Mouse (Mus musculus) heart, postnatal 0 days (tissue): ENCODE data around the gene Arid5a. TPM values are rescaled to one million over a fixed set of nuclear protein-coding genes. Genes with fewer than 3 reads are reported as not detected.

Experiments used
- ATAC-seq: fragments of 200-750 bp; cut with Nextera tagmentation; 2 replicates; pipeline ENCODE4 v1.8.0; 2017; ENCODE audit warnings: low read depth, moderate number of reproducible peaks, moderate library complexity; ENCODE audit not compliant: insufficient read depth
- DNase-seq: peaks from one replicate; pipeline ENCODE4 v3.0.0-alpha.2; 2016; ENCODE audit warnings: low spot score
- H3K27ac ChIP-seq: fragments of 300-500 bp; sonication (generic); 2 replicates; pipeline ENCODE4 v1.5.1; 2014; ENCODE audit warnings: low read depth, mild to moderate bottlenecking
- H3K27me3 ChIP-seq: fragments of 300-500 bp; sonication (generic); 2 replicates; pipeline ENCODE4 v1.6.1; 2014; ENCODE audit warnings: low read length, mixed read lengths; ENCODE audit not compliant: control insufficient read depth, insufficient read depth
- H3K36me3 ChIP-seq: fragments of 300-500 bp; sonication (generic); replicated peaks from 2 replicates; pipeline ENCODE4 v1.6.1; 2014; ENCODE audit warnings: low read length, mixed read lengths; ENCODE audit not compliant: control insufficient read depth, insufficient read depth
- H3K4me1 ChIP-seq: fragments of 300-500 bp; sonication (generic); 2 replicates; pipeline ENCODE4 v1.6.1; 2014; ENCODE audit warnings: antibody characterized with exemption; ENCODE audit not compliant: control insufficient read depth, insufficient read depth
- H3K4me2 ChIP-seq: fragments of 300-500 bp; sonication (generic); 2 replicates; pipeline ENCODE4 v1.6.1; 2014; ENCODE audit warnings: low read depth, mild to moderate bottlenecking, low read length, moderate library complexity
- H3K4me3 ChIP-seq: fragments of 300-500 bp; sonication (generic); 2 replicates; pipeline ENCODE4 v1.5.1; 2014; ENCODE audit warnings: low read depth, low read length
- H3K9ac ChIP-seq: fragments of 300-500 bp; sonication (generic); replicated peaks from 2 replicates; pipeline ENCODE4 v1.6.1; 2014; ENCODE audit warnings: low read depth, low read length, mixed read lengths
- H3K9me3 ChIP-seq: fragments of 300-500 bp; sonication (generic); replicated peaks from 2 replicates; pipeline ENCODE4 v1.6.1; 2016; ENCODE audit warnings: low read length; ENCODE audit not compliant: control insufficient read depth
- CTCF ChIP-seq: IDR thresholded peaks from 2 replicates; pipeline ENCODE4 v1.5.1; 2016; ENCODE audit warnings: antibody characterized with exemption, control low read depth, low read depth
- EP300 ChIP-seq: IDR thresholded peaks from 2 replicates; pipeline ENCODE4 v1.6.1; 2016; ENCODE audit warnings: antibody characterized with exemption, low read depth
- WGBS: fragments of 180-500 bp; shearing (Covaris S2); extraction: QIAGEN DNeasy Blood & Tissue Kit; methylation state at CpG from one replicate; pipeline ENCODE4 v1.1.7; 2014; 5-methylcytosine and 5-hydroxymethylcytosine counted together
- polyA plus RNA-seq: library from polyadenylated mRNA; unstranded; fragments of >200 nt; fragmentation: Nextera tagmentation; extraction: Ambion mirVana; gene quantifications from 2 replicates; pipeline ENCODE4 v1.2.1, GENCODE M21; 2015
- total RNA-seq: library from RNA; depleted of rRNA; stranded (reverse); fragments of >200 nt; gene quantifications from 2 replicates; pipeline ENCODE4 v1.2.3, GENCODE M21; 2014; ENCODE audit warnings: low replicate concordance

Arid5a gene
- total and polyA plus RNA-seq, 2 experiments from 2014 or later: 8.5 to 13.7 TPM

DNA sequence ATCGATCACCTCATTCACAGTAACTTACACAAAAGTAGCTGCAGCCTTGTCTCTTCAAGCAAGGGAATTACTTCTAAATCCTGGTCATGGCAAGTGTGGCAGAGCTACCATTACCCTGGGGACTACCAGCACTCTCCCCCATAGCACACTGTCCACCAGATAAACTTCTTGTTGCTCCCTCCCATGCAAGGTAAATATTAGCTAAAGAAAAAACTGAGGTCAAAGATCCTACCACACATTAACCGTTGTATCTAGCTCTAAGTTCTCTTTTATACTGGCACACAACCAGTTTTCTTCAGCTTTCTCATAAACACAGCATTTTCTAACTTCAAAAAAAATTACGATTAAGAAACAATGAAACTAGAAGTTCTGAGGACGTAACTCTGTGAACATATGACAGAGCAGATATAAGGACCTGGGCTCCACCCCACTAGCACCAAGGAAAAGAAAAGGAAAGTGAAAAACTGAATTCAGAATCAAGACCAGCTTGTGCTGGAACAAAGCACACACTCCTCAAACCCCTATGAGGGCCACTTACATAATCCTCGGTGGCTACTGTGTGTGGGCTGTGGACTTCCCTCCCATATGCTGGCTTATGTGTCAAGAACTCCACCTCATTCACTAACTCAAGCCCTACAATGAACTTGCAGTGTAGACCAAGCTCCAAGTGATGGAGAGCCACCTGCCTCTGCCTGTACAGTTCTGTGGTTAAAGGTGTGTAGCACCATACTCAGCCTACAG lies 49.6 kb downstream of the Arid5a start:
- Histone ChIP-seq H3K4me3 (no peak overlapping the region), H3K9ac (no peak overlapping the region), H3K27ac (no peak overlapping the region), H3K9me3 (no peaks in the 10 kb centered on the region), H3K27me3 (no peaks in the 10 kb centered on the region), H3K36me3 (peaks cover 76% of the 10 kb centered on the region), H3K4me2 (no peak overlapping the region), H3K4me1 (no peaks in the 10 kb centered on the region)
- WGBS: 91% methylated on average over 5 of the region's 5 CpGs
- ATAC-seq (no peak), DNase-seq (no peak)
- TF ChIP-seq EP300 (no peak), CTCF (no peak)

DNA sequence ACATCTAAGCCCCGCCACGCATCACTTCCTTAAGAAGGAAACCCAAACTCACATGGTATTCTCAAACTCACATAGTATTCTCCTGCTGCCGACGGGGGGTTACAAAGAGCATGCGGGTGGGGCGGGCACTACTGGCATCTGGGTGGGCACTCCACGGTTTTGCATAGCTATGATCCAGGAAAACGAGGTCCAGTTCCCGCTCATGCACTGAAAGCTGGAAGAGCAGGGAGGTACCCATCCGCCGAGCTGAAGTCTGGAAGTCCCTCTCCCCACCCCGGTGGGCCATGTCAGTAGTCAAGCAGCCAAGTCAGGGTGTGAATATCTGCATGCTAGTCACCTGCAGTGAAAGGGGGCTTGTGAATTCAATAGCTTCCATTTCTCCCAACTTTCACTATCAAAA lies 60.2 kb downstream of the Arid5a start:
- TF ChIP-seq CTCF (no peak), EP300 (no peak)
- Histone ChIP-seq H3K4me2 (peak overlapping the region; percentile 67), H3K9ac (peak overlapping the region; percentile 91), H3K9me3 (no peaks in the 10 kb centered on the region), H3K27me3 (no peaks in the 10 kb centered on the region), H3K36me3 (peaks cover 21% of the 10 kb centered on the region), H3K4me1 (peaks cover 13% of the 10 kb centered on the region), H3K27ac (peak overlapping the region; percentile 81; the same call in 1 of the 2 replicates), H3K4me3 (peak overlapping the region; percentile 85)
- WGBS: 32% methylated on average over 12 of the region's 12 CpGs
- no peak for ATAC-seq
- no peak for DNase-seq

DNA sequence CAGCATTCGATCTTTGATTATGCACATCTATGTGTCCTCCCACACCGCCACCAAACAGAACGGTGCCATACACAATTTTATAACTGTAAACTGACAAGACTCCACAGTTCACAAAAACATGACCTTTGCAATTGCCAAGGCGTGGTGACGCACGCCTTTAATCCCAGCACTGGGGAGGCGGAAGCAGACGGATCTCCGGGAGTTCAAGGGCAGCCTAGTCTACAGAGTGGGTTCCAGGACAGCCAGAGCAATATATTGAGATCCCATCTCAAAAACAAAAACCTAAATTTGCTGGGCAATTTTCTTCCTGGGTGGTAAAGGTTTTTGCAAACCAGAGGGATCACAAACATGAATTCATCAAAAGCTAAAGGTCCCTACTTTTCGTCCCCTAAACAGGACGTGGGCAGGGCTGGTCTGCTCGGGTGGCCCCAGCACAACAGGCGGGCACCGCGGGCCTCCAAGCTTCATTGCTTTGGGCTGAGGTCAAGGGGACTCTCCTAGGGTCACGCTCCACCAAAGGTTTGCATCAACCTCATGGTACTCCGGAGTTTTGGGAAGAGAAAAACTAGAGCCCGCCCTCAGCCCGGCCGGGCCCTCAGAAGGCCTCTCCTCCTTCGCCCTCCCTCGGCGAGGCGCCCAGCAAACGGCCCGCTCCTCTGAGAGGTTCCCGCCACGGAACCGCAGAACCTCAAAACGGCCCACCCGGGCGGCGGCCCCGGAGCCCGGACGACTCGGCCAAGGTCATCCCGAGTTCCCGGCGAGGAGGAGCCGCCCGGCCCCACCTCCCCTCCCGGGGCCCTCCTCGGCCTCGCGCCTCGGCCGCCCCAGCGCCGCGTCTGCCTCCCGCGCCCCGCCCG lies 60.8 kb downstream of the Arid5a start:
- Histone ChIP-seq H3K9ac (peak overlapping the region; percentile 91), H3K36me3 (peaks cover 21% of the 10 kb centered on the region), H3K4me2 (peak overlapping the region; percentile 67), H3K27ac (peak overlapping the region; percentile 81), H3K27me3 (no peaks in the 10 kb centered on the region), H3K4me3 (peak overlapping the region; percentile 85), H3K4me1 (peaks cover 13% of the 10 kb centered on the region), H3K9me3 (no peaks in the 10 kb centered on the region)
- 3% methylated on average over 55 of the region's 55 CpGs for WGBS
- ATAC-seq (peak; percentile 85), DNase-seq (peak; percentile 17)
- TF ChIP-seq CTCF: no peak
- TF ChIP-seq EP300: no peak

DNA sequence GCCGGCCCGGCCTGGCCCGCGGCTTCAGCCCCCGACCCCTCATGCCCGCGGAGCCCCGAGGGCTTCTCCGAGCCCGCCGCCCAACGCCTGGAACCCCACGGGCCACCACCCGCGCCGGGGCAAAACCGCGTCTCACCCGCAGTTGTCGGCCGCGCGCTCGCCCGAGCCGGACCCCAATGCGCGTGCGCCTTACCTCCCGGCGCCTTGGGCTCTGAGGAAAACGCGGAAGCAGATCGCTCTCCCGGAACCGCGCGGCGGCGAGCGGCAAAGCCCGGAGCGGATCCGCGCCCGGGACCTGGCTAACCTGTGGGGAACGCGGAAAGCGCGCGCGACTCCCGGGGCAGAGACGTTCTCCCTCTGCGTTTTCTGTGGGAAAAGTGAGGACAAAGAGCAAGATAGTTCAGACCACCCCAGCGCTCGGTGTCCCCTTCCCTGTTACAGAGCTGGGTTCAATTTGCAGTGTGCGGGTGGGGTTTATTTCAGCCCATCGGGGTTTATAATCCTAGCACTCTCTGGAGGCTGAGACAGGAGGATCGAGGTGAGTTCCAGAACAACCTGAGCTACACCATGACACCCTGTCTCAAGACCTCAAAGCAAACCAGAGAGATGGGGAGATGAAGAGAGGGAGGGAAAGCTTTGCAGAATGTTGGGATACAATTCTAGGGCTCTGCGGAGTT lies 61.6 kb downstream of the Arid5a start, which contains the start of gene Kansl3:
TSS of gene Kansl3 (minus strand) at position 213 of the 677 bp plus-strand sequence.
- peaks cover 14% of the 10 kb centered on the region for H3K36me3 ChIP-seq
- peaks cover 13% of the 10 kb centered on the region for H3K4me1 ChIP-seq
- peak within 1 kb of the TSS; percentile 67 for H3K4me2 ChIP-seq
- TF ChIP-seq EP300: peak; percentile 86; the same call in 1 of the 2 replicates
- TF ChIP-seq CTCF: no peak
- peak within 1 kb of the TSS; percentile 81 for H3K27ac ChIP-seq
- DNase-seq (peak; percentile 78), ATAC-seq (peak; percentile 84)
- no peaks in the 10 kb centered on the region for H3K27me3 ChIP-seq
- 4% methylated on average over 61 of the region's 61 CpGs for WGBS
- peak within 1 kb of the TSS; percentile 85 for H3K4me3 ChIP-seq
- H3K9me3 ChIP-seq: no peaks in the 10 kb centered on the region
- H3K9ac ChIP-seq: peak within 1 kb of the TSS; percentile 91

DNA sequence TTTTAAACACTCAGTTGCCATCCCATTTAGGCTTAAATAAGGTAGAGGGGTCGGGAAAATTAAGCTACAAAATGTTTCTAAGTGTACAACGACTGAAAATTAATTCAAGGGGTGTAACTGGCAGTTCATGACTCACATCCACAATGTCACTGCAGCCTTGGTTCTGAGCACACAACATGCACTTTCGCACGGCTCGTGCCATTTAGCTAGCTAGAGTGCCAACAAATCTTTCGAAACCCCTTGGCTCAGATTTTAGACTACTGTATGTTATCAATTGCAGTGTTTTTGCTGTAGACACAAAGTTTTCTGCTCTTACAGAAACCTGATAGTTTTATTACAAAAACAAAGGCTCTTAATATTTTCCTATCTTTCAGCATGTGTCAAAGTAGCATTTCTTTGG lies 63.4 kb downstream of the Arid5a start:
- Histone ChIP-seq H3K27ac (no peak overlapping the region), H3K36me3 (peaks cover under 1% of the 10 kb centered on the region), H3K4me1 (peaks cover 13% of the 10 kb centered on the region), H3K4me2 (no peak overlapping the region), H3K27me3 (no peaks in the 10 kb centered on the region), H3K4me3 (no peak overlapping the region), H3K9me3 (no peaks in the 10 kb centered on the region), H3K9ac (no peak overlapping the region)
- ATAC-seq (no peak), DNase-seq (no peak)
- TF ChIP-seq CTCF (no peak), EP300 (no peak)
- 71% methylated on average over 6 of the region's 6 CpGs for WGBS
